Mouse (Mus musculus): Measurements from ENCODE around the gene Olfr746. TPM values are rescaled to one million over a fixed set of nuclear protein-coding genes. Genes with fewer than 3 reads are reported as not detected.

Gene Olfr746
- total RNA-seq (2014; rRNA removed; ENCODE audit: low replicate concordance) (not detected in 2 replicates), polyA plus RNA-seq (2015; fragmentation: Nextera tagmentation; extraction: Ambion mirVana) (not detected in 2 replicates)

- ATAC-seq (ENCODE audit: insufficient read depth, low read depth), result no peak
These were observed at the start of gene Olfr746 for GRCm38 (mm10) chr14:50646783-50647182. Olfr746 (plus strand) TSS chr14:50647083.

GRCm38 (mm10) chr14:50614579-50614978 lies 32.3 kb upstream of the Olfr746 start, which contains the start of gene Olfr744:
Olfr744 (plus strand) TSS chr14:50614879.
- H3K4me2 ChIP-seq (ENCODE audit: low read depth, low read length), result no peak within 1 kb of the TSS
- WGBS, result 66% methylated on average over 2 of the region's 2 CpGs
- no peaks in the 10 kb centered on the region for H3K36me3 ChIP-seq (replicated peaks; ENCODE audit: control insufficient read depth, insufficient read depth, low read length)
- no peaks in the 10 kb centered on the region for H3K4me1 ChIP-seq (ENCODE audit: control insufficient read depth, insufficient read depth)
- no peak within 1 kb of the TSS for H3K4me3 ChIP-seq (ENCODE audit: low read depth, low read length)
- ATAC-seq (ENCODE audit: insufficient read depth, low read depth) (no peak), DNase-seq (ENCODE audit: low spot score) (no peak)
- H3K27ac ChIP-seq (ENCODE audit: low read depth), result no peak within 1 kb of the TSS
- no peaks in the 10 kb centered on the region for H3K27me3 ChIP-seq (ENCODE audit: control insufficient read depth, insufficient read depth, low read length)
- 0 out of 2 replicates have a peak, but pooled peaks cover 6% of the 10 kb centered on the region for H3K9me3 ChIP-seq (replicated peaks; ENCODE audit: control insufficient read depth, low read length)
- TF ChIP-seq EP300 (IDR thresholded peaks at IDR 0.05; ENCODE audit: low read depth), result no peak
- no peak for TF ChIP-seq CTCF (IDR thresholded peaks at IDR 0.05; ENCODE audit: low read depth)
- no peak within 1 kb of the TSS for H3K9ac ChIP-seq (replicated peaks; ENCODE audit: low read depth, low read length)

More at GRCm38 (mm10) chr14:50646783-50647182, at the start of gene Olfr746:
- Histone ChIP-seq H3K4me3 (ENCODE audit: low read depth, low read length) (no peak within 1 kb of the TSS), H3K36me3 (replicated peaks; ENCODE audit: control insufficient read depth, insufficient read depth, low read length) (no peaks in the 10 kb centered on the region), H3K4me2 (ENCODE audit: low read depth, low read length) (no peak within 1 kb of the TSS), H3K27ac (ENCODE audit: low read depth) (no peak within 1 kb of the TSS), H3K27me3 (ENCODE audit: control insufficient read depth, insufficient read depth, low read length) (no peaks in the 10 kb centered on the region), H3K4me1 (ENCODE audit: control insufficient read depth, insufficient read depth) (no peaks in the 10 kb centered on the region), H3K9me3 (replicated peaks; ENCODE audit: control insufficient read depth, low read length) (no peaks in the 10 kb centered on the region), H3K9ac (replicated peaks; ENCODE audit: low read depth, low read length) (no peak within 1 kb of the TSS)
- TF ChIP-seq CTCF (IDR thresholded peaks at IDR 0.05; ENCODE audit: low read depth) (no peak), EP300 (IDR thresholded peaks at IDR 0.05; ENCODE audit: low read depth) (no peak)
- no peak for DNase-seq (ENCODE audit: low spot score)

- TF ChIP-seq CTCF (IDR thresholded peaks at IDR 0.05; ENCODE audit: low read depth) (no peak), EP300 (IDR thresholded peaks at IDR 0.05; ENCODE audit: low read depth) (no peak)
- H3K27me3 ChIP-seq (ENCODE audit: control insufficient read depth, insufficient read depth, low read length), result no peaks in the 10 kb centered on the region
- no peaks in the 10 kb centered on the region for H3K9me3 ChIP-seq (replicated peaks; ENCODE audit: control insufficient read depth, low read length)
- H3K36me3 ChIP-seq (replicated peaks; ENCODE audit: control insufficient read depth, insufficient read depth, low read length), result no peaks in the 10 kb centered on the region
- H3K4me2 ChIP-seq (ENCODE audit: low read depth, low read length), result no peak within 1 kb of the TSS
- H3K4me3 ChIP-seq (ENCODE audit: low read depth, low read length), result no peak within 1 kb of the TSS
- no peak within 1 kb of the TSS for H3K9ac ChIP-seq (replicated peaks; ENCODE audit: low read depth, low read length)
- H3K4me1 ChIP-seq (ENCODE audit: control insufficient read depth, insufficient read depth), result no peaks in the 10 kb centered on the region
- 71% methylated on average over 2 of the region's 2 CpGs for WGBS
- ATAC-seq (ENCODE audit: insufficient read depth, low read depth), result no peak
- no peak for DNase-seq (ENCODE audit: low spot score)
- no peak within 1 kb of the TSS for H3K27ac ChIP-seq (ENCODE audit: low read depth)
These were observed 7.8 kb upstream of the Olfr746 start, which contains the start of gene Olfr745 for GRCm38 (mm10) chr14:50639088-50639487. Olfr745 (plus strand) TSS chr14:50639388.

- Histone ChIP-seq H3K27me3 (ENCODE audit: control insufficient read depth, insufficient read depth, low read length) (no peaks in the 10 kb centered on the region), H3K27ac (ENCODE audit: low read depth) (no peak within 1 kb of the TSS), H3K4me2 (ENCODE audit: low read depth, low read length) (no peak within 1 kb of the TSS), H3K4me3 (ENCODE audit: low read depth, low read length) (no peak within 1 kb of the TSS), H3K9ac (replicated peaks; ENCODE audit: low read depth, low read length) (no peak within 1 kb of the TSS), H3K4me1 (ENCODE audit: control insufficient read depth, insufficient read depth) (no peaks in the 10 kb centered on the region), H3K36me3 (replicated peaks; ENCODE audit: control insufficient read depth, insufficient read depth, low read length) (no peaks in the 10 kb centered on the region), H3K9me3 (replicated peaks; ENCODE audit: control insufficient read depth, low read length) (no peaks in the 10 kb centered on the region)
- WGBS, result 76% methylated on average over 3 of the region's 3 CpGs
- TF ChIP-seq CTCF (IDR thresholded peaks at IDR 0.05; ENCODE audit: low read depth), result no peak
- no peak for DNase-seq (ENCODE audit: low spot score)
- no peak for ATAC-seq (ENCODE audit: insufficient read depth, low read depth)
These were observed 46.2 kb downstream of the Olfr746 start, which contains the start of gene Olfr747 for GRCm38 (mm10) chr14:50693106-50693505. Olfr747 (minus strand) TSS chr14:50693206.

Other genes with a start within 250 kb of the Olfr746 start
- not detected in 2 replicates for gene Olfr738, start 239.5 kb upstream of the Olfr746 start, total RNA-seq (2014; rRNA removed; ENCODE audit: low replicate concordance)
- gene Olfr738, start 239.5 kb upstream of the Olfr746 start, polyA plus RNA-seq (2015; fragmentation: Nextera tagmentation; extraction: Ambion mirVana), result not detected in 2 replicates
- not detected in 2 replicates for gene Olfr739, start 228.5 kb upstream of the Olfr746 start, total RNA-seq (2014; rRNA removed; ENCODE audit: low replicate concordance)
- gene Olfr739, start 228.5 kb upstream of the Olfr746 start, polyA plus RNA-seq (2015; fragmentation: Nextera tagmentation; extraction: Ambion mirVana), result not detected in 2 replicates
- not detected in 2 replicates for gene Olfr740, start 201.5 kb upstream of the Olfr746 start, total RNA-seq (2014; rRNA removed; ENCODE audit: low replicate concordance)
- gene Olfr740, start 201.5 kb upstream of the Olfr746 start, polyA plus RNA-seq (2015; fragmentation: Nextera tagmentation; extraction: Ambion mirVana), result not detected in 2 replicates
- gene Olfr741, start 174.3 kb upstream of the Olfr746 start, total RNA-seq (2014; rRNA removed; ENCODE audit: low replicate concordance), result not detected in 2 replicates
- gene Olfr741, start 174.3 kb upstream of the Olfr746 start, polyA plus RNA-seq (2015; fragmentation: Nextera tagmentation; extraction: Ambion mirVana), result not detected in 2 replicates
- not detected in 2 replicates for gene Olfr742, start 143.5 kb upstream of the Olfr746 start, total RNA-seq (2014; rRNA removed; ENCODE audit: low replicate concordance)
- not detected in 2 replicates for gene Olfr742, start 143.5 kb upstream of the Olfr746 start, polyA plus RNA-seq (2015; fragmentation: Nextera tagmentation; extraction: Ambion mirVana)
- not detected in 2 replicates for gene Olfr743, start 125.2 kb upstream of the Olfr746 start, total RNA-seq (2014; rRNA removed; ENCODE audit: low replicate concordance)
- not detected in 2 replicates for gene Olfr743, start 125.2 kb upstream of the Olfr746 start, polyA plus RNA-seq (2015; fragmentation: Nextera tagmentation; extraction: Ambion mirVana)
- not detected in 2 replicates for gene Olfr744, start 32.2 kb upstream of the Olfr746 start, total RNA-seq (2014; rRNA removed; ENCODE audit: low replicate concordance)
- gene Olfr744, start 32.2 kb upstream of the Olfr746 start, polyA plus RNA-seq (2015; fragmentation: Nextera tagmentation; extraction: Ambion mirVana), result not detected in 2 replicates
- not detected in 2 replicates for gene Olfr745, start 7.7 kb upstream of the Olfr746 start, total RNA-seq (2014; rRNA removed; ENCODE audit: low replicate concordance)
- not detected in 2 replicates for gene Olfr745, start 7.7 kb upstream of the Olfr746 start, polyA plus RNA-seq (2015; fragmentation: Nextera tagmentation; extraction: Ambion mirVana)
- gene Olfr747, start 46.1 kb downstream of the Olfr746 start, total RNA-seq (2014; rRNA removed; ENCODE audit: low replicate concordance), result not detected in 2 replicates
- gene Olfr747, start 46.1 kb downstream of the Olfr746 start, polyA plus RNA-seq (2015; fragmentation: Nextera tagmentation; extraction: Ambion mirVana), result not detected in 2 replicates
- gene Olfr748, start 60.3 kb downstream of the Olfr746 start, total RNA-seq (2014; rRNA removed; ENCODE audit: low replicate concordance), result not detected in 2 replicates
- gene Olfr748, start 60.3 kb downstream of the Olfr746 start, polyA plus RNA-seq (2015; fragmentation: Nextera tagmentation; extraction: Ambion mirVana), result not detected in 2 replicates
- not detected in 2 replicates for gene Olfr749, start 98.0 kb downstream of the Olfr746 start, total RNA-seq (2014; rRNA removed; ENCODE audit: low replicate concordance)
- gene Olfr749, start 98.0 kb downstream of the Olfr746 start, polyA plus RNA-seq (2015; fragmentation: Nextera tagmentation; extraction: Ambion mirVana), result not detected in 2 replicates
- gene Ttc5, start 138.4 kb downstream of the Olfr746 start, total RNA-seq (2014; rRNA removed; ENCODE audit: low replicate concordance), result 31.0 and 69.1 TPM in 2 replicates
- gene Ttc5, start 138.4 kb downstream of the Olfr746 start, polyA plus RNA-seq (2015; fragmentation: Nextera tagmentation; extraction: Ambion mirVana), result 30.9 and 31.9 TPM in 2 replicates
- gene Ccnb1ip1, start 160.6 kb downstream of the Olfr746 start, total RNA-seq (2014; rRNA removed; ENCODE audit: low replicate concordance), result not detected in 2 replicates
- not detected in 2 replicates for gene Ccnb1ip1, start 160.6 kb downstream of the Olfr746 start, polyA plus RNA-seq (2015; fragmentation: Nextera tagmentation; extraction: Ambion mirVana)
- 10.7 and 11.2 TPM in 2 replicates for gene Parp2, start 160.8 kb downstream of the Olfr746 start, total RNA-seq (2014; rRNA removed; ENCODE audit: low replicate concordance)
- 20.4 and 24.4 TPM in 2 replicates for gene Parp2, start 160.8 kb downstream of the Olfr746 start, polyA plus RNA-seq (2015; fragmentation: Nextera tagmentation; extraction: Ambion mirVana)
- gene Tep1, start 223.5 kb downstream of the Olfr746 start, total RNA-seq (2014; rRNA removed; ENCODE audit: low replicate concordance), result 10.8 and 29.3 TPM in 2 replicates
- gene Tep1, start 223.5 kb downstream of the Olfr746 start, polyA plus RNA-seq (2015; fragmentation: Nextera tagmentation; extraction: Ambion mirVana), result 4.7 and 6.1 TPM in 2 replicates